Mouse (Mus musculus): ENCODE data around the gene Vmn2r16. TPM values are rescaled to one million over a fixed set of nuclear protein-coding genes. Genes with fewer than 3 reads are reported as not detected.

Vmn2r16 gene
- polyA plus RNA-seq (2016; fragmentation: Nextera tagmentation; extraction: Ambion mirVana) = not detected in 2 replicates

DNA sequence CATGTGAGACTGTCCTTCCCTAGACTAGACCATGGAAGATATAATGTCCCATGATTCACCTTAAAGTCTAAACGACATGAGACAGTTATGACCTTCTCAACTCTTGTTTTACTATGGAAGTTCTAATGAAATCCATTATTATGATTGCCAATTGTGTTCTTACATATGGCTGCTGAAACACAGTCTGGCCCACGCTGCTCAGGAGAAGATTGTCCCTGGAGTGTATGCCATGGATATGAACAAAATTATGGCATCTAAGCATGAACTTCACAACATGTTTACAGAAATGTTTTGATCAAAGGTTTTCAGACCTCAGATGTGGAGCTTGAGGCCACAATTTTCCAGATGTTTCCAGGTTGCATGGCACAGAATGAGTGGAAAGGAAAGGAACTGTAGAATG lies at the start of gene Vmn2r16:
TSS of gene Vmn2r16 (plus strand) at position 301 of the 400 bp plus-strand sequence.
- Histone ChIP-seq H3K27ac (no peak within 1 kb of the TSS), H3K27me3 (no peaks in the 10 kb centered on the region), H3K9me3 (replicated peaks) (peaks cover 17% of the 10 kb centered on the region), H3K9ac (no peak within 1 kb of the TSS), H3K4me2 (replicated peaks) (no peak within 1 kb of the TSS), H3K4me3 (no peak within 1 kb of the TSS), H3K36me3 (no peaks in the 10 kb centered on the region), H3K4me1 (no peaks in the 10 kb centered on the region)
- no peak for ATAC-seq (ENCODE audit: low FRiP score)
- WGBS = 59% methylated on average over 2 of the region's 2 CpGs

- Histone ChIP-seq H3K9ac (no peak overlapping the region), H3K9me3 (replicated peaks) (peaks cover 10% of the 10 kb centered on the region), H3K4me3 (no peak overlapping the region), H3K27ac (no peak overlapping the region), H3K4me1 (no peaks in the 10 kb centered on the region), H3K27me3 (no peaks in the 10 kb centered on the region), H3K36me3 (no peaks in the 10 kb centered on the region), H3K4me2 (replicated peaks) (no peak overlapping the region)
- ATAC-seq (ENCODE audit: low FRiP score) = no peak
- WGBS = 80% methylated on average over 3 of the region's 3 CpGs
Measured at GRCm38 (mm10) chr5:109294655-109295054, 35.3 kb upstream of the Vmn2r16 start.

- no peak within 1 kb of the TSS for H3K4me2 ChIP-seq (replicated peaks)
- H3K27ac ChIP-seq = no peak within 1 kb of the TSS
- H3K4me3 ChIP-seq = no peak within 1 kb of the TSS
- H3K36me3 ChIP-seq = no peaks in the 10 kb centered on the region
- no peak for ATAC-seq (ENCODE audit: low FRiP score)
- H3K27me3 ChIP-seq = no peaks in the 10 kb centered on the region
- no peak within 1 kb of the TSS for H3K9ac ChIP-seq
- H3K9me3 ChIP-seq (replicated peaks) = peaks cover 6% of the 10 kb centered on the region
- WGBS = 57% methylated on average over 3 of the region's 3 CpGs
- H3K4me1 ChIP-seq = no peaks in the 10 kb centered on the region
Measured at GRCm38 (mm10) chr5:109297544-109297943, 32.4 kb upstream of the Vmn2r16 start, which contains the start of gene Vmn2r15. TSS of gene Vmn2r15 (minus strand) at chr5:109297644.

DNA sequence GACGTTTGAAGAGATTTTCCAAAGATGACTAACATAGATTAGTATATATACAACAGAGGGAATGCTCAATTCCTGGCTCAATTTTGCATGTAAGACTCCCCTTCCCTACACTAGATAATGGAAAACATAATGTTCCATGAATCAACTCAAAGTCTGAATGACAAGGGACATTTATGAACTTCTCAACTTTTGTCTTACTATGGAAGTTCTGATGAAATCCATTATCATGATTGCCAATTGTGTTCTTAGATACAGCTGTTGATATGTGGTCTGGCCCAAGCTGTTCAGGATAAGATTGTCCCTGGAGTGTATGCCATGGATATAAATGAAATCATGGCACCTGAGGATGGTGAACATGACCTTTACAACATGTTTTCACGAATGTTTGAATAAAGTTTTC lies 89.4 kb downstream of the Vmn2r16 start, which contains the start of gene Vmn2r17:
TSS of gene Vmn2r17 (plus strand) at position 301 of the 400 bp plus-strand sequence.
- Histone ChIP-seq H3K36me3 (no peaks in the 10 kb centered on the region), H3K9me3 (replicated peaks) (0 out of 2 replicates have a peak, but pooled peaks cover 9% of the 10 kb centered on the region), H3K27me3 (no peaks in the 10 kb centered on the region), H3K27ac (no peak within 1 kb of the TSS), H3K4me1 (no peaks in the 10 kb centered on the region), H3K9ac (no peak within 1 kb of the TSS), H3K4me2 (replicated peaks) (no peak within 1 kb of the TSS), H3K4me3 (no peak within 1 kb of the TSS)
- 60% methylated on average over 2 of the region's 2 CpGs for WGBS
- ATAC-seq (ENCODE audit: low FRiP score) = no peak

Other genes starting within 250 kb of the Vmn2r16 start
- not detected in 2 replicates for gene Vmn2r12, start 232.2 kb upstream of the Vmn2r16 start, polyA plus RNA-seq (2016; fragmentation: Nextera tagmentation; extraction: Ambion mirVana)
- gene Vmn2r13, start 138.0 kb upstream of the Vmn2r16 start, polyA plus RNA-seq (2016; fragmentation: Nextera tagmentation; extraction: Ambion mirVana) = not detected in 2 replicates
- not detected in 2 replicates for gene Vmn2r14, start 105.5 kb upstream of the Vmn2r16 start, polyA plus RNA-seq (2016; fragmentation: Nextera tagmentation; extraction: Ambion mirVana)
- gene Vmn2r15, start 32.5 kb upstream of the Vmn2r16 start, polyA plus RNA-seq (2016; fragmentation: Nextera tagmentation; extraction: Ambion mirVana) = not detected in 2 replicates
- gene Vmn2r17, start 89.5 kb downstream of the Vmn2r16 start, polyA plus RNA-seq (2016; fragmentation: Nextera tagmentation; extraction: Ambion mirVana) = not detected in 2 replicates
- gene Crlf2, start 228.8 kb downstream of the Vmn2r16 start, polyA plus RNA-seq (2016; fragmentation: Nextera tagmentation; extraction: Ambion mirVana) = 8.8 and 9.0 TPM in 2 replicates